Mouse (Mus musculus): Measurements from ENCODE around the gene Exoc4. TPM values are rescaled to one million over a fixed set of nuclear protein-coding genes. Genes with fewer than 3 reads are reported as not detected.

The Exoc4 gene
- total RNA-seq, 2 experiments from 2014 or later = 37.7 to 38.8 TPM

DNA sequence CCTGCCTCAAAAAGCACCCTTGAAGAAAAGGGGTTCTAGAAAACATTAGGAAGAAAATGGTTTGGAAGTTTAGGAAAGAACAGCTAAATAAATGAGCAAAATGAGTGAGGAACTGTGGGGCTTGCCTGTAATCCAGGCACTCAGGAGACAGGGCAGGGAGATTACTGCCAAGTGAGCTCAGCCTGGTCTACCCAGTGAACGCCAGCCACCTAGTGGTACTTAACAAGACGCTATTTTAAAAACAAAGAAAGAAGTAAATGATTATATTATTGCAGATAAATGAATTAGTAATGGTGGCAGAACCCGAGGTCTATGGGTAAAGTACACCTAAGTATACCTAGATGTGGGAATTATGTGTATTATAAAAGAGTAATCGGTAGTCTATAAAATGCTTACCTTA lies 651.7 kb downstream of the Exoc4 start:
- DNase-seq (ENCODE audit: low spot score) = no peak
- intact Hi-C loops (cut with DNase I) = no loop called here

DNA sequence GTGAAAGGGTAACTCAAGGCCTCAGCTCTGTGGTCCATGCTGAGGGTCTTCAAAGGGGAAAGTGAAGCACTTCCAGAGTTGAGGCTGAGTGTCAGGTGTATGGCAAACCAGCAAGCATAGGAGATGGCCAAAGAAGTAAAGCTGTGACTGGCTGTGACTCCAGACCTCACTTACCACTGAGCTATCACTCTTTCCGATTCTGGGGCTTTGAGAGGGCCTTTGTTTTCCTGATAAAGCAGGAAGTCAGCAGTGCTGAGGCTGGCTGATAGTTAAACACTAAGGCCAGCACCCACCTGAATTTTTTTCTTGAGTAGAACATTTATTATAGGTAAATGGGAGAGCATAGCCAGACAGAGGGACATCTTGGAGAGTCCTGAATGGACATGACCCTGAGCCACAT lies 656.2 kb downstream of the Exoc4 start:
- intact Hi-C loops (cut with DNase I) = no loop called here

DNA sequence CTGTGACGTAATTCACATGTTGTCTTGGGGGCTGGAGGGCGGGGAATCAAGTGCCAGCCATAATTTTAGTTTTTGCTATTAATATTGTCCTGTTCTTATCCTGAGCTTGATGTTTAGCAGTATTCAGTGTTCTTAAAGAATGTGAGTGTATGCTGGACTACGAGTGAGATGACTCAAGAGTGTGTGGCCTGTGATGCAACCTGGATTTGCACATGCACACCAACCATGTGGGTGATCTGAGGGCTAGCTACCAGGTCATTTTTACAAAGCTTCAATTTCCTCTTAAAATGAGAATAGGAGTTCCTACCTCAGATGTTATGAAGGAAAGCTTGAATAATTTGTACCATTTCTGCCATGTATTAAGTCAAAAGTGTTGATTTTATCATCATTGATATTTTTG lies 661.8 kb downstream of the Exoc4 start:
- DNase-seq (ENCODE audit: low spot score) = no peak
- intact Hi-C loops (cut with DNase I) = no loop called here

More for the DNA sequence above, 656.2 kb downstream of the Exoc4 start:
- no peak for DNase-seq (ENCODE audit: low spot score)

DNA sequence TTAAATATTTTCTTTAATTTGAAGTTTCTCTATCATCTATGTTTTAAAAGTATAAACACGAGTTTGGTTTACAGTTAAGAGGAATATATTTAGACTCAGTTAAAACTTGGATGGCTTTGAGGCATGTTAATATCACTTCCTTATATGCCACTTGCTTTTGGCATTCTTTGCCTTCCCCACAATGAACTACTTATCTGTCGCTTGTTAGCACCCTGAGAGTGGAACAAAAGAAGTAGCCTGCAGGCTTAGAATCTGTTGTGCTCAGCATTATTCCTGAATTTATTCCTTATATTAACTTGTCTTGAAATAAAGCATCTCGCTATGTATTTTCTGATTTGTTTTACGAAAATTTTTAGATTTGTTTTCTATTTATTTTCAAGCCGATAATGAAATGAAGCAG lies 664.2 kb downstream of the Exoc4 start:
- intact Hi-C loops (cut with DNase I) = no loop called here

DNA sequence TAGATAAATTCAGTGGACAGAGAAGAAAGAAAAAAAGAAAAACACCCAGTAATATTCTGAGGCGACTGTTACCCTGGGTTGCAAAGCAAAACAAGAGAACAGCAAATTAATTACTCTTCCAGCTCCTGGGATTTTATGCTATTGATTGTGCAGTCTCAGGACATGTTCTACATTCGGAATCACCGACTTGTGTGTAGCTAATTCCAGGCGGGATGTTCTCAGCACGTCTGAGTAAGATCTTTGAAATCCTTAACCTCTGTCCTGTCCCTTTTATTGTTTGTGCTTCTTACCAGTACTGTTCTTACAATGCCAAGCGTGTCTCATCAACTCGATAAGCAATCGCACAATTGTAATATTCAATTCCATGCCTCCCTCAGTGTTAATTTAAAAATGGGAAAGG lies 664.6 kb downstream of the Exoc4 start:
- DNase-seq (ENCODE audit: low spot score) = no peak
- intact Hi-C loops (cut with DNase I) = no loop called here

More for the DNA sequence above, 664.2 kb downstream of the Exoc4 start:
- no peak for DNase-seq (ENCODE audit: low spot score)

DNA sequence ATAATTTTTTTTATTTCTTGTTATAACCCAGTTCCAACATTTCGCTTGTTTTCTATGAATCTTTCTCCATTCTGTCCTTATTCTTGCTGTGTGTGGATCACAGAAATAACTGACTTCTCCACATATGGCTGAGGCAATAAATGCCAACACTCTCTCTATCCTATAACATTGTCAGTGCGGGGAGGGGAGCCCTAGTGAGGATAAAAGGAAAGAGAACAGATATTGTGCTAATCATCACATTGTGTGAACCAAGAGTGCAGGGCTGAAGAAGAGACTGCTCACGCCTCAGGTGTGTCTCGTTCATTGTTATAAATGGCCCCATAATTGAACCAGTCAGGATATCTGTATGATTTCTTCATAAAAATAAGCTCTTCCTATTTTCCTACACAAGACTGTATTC lies 665.1 kb downstream of the Exoc4 start:
- intact Hi-C loops (cut with DNase I) = no loop called here
- DNase-seq (ENCODE audit: low spot score) = no peak

DNA sequence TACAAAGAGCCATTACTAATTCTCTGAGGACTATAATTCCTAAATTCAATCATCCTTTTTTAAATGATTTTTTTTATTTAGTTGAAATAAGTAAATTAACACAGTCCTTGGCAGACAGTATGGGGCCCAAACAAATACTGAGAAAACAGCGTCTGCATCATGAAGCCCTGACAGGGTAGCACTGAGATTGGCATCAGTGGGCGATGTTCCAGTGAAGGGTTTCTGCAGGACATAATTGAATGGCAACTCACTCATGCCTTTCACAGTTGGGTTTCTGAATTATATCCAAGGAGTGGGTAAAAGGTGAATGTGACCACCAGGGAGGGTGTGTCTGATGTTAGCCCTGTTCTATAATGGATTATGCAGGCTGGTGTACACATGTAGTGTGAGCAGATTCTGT lies 674.7 kb downstream of the Exoc4 start:
- no peak for DNase-seq (ENCODE audit: low spot score)
- intact Hi-C loops (cut with DNase I) = no loop called here

DNA sequence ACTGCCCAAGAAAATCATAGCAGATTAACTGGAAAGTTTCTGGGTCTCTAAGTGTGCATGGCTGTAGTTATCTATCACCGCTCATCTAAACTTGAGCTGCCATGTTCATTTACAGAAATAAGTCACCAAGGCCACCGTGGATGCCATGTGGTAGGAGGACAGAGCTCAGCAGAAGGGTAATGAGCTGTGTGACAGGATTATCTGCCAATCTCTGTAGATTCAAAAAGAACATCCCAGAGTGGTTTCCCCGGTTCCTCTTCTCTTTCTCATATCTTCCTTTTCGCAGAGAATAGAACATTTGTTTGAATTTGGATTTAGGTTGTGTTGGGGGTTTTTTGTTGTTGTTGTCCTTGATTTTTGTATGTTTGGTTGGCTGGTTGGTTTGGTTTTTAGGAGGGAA lies 676.0 kb downstream of the Exoc4 start:
- no peak for DNase-seq (ENCODE audit: low spot score)
- intact Hi-C loops (cut with DNase I) = no loop called here

DNA sequence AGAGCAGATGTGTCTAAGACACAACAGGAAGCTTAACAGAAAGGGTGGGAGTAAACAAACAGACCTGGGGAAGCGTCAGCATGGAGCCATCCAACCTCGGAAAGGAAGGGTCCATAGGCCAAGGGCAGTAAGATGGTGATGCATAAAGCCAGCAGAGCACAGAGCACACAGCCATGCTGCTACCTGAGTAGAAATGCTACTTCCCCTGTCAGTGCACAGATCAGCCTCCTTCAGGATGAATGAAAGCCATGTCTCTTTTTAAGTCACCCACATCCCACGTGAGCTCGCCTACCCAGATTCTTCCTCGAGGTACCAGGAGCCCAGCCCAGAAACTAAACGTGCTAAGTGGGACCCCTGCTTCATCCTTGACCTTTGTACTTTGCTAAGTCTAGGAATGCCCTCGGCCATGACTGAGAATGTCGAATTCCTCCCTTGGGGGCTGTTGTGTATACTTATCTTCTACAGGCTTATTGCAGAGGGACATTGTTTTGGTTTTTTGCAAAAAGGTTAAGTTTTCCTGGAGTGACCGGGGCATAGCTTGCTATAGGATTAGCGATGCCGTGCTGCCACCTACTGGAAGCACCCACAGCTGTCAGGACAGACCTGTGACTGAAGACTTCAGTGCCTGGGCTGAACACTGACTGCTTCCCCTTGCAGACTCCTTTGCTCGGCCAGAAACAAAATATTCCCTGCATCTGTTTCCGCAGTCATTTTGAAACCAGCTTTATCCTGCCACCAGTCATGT lies 680.6 kb downstream of the Exoc4 start:
- DNase-seq (ENCODE audit: low spot score) = peak; percentile 33
- intact Hi-C loops (cut with DNase I) = no loop called here

DNA sequence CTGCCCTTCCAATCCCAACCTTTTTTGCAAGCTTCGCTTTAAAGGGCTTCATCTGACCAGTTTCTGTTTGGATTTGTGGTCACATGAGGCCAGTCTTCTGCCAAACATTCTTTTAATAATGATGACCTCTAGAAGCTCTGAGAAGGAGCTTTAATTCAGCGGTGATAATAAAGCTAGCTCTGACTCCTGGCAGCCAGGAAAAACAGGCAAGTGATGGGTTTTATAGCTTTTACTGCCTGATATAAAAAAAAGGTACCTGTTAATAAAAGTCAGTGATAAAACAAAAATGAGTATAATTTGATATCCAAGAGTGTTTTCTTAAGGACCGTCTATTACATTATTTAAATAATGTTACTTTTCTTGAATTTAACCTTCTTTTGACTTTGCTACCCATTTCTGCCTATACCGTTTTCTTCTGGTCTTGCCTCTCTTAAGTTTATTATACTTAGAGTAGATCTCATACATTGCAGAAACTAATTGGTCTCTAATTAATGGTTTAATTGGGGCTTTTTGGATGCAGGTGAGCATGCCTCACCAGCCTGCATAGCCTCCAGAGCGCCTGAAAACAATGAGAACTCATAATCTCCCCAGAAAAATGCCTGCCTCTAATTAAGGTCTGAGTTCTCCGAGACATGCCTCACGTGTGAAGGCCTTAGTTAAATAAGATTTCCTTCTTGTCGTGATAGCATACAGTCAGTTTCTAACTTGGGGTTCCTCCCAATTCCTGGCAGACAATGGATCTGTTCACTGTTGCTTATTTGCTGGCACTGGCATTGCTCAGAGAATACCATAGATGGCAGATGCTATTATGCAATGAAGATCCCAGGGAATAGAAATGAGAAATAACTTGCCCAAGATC lies 681.4 kb downstream of the Exoc4 start:
- intact Hi-C loops (cut with DNase I) = no loop called here
- DNase-seq (ENCODE audit: low spot score) = no peak

DNA sequence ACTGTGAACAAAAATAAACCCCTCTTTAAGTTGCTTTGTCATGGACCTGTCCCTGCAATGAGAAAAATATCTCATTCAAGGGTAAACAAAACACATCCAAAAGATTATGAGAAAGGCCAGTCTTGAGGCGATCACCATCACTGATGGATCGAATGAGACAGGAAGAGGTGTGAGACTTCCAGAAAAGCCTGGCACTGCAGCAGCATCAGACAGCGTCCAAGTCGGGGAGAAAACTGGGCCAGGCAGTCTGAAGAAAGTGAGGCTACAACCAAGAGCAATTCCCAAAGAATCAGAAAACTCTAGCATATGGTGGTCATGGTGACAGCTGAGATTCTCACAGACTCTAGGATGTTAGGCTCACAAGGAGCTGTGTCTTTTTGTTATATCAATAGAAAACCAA lies 689.0 kb downstream of the Exoc4 start:
- intact Hi-C loops (cut with DNase I) = no loop called here
- no peak for DNase-seq (ENCODE audit: low spot score)

DNA sequence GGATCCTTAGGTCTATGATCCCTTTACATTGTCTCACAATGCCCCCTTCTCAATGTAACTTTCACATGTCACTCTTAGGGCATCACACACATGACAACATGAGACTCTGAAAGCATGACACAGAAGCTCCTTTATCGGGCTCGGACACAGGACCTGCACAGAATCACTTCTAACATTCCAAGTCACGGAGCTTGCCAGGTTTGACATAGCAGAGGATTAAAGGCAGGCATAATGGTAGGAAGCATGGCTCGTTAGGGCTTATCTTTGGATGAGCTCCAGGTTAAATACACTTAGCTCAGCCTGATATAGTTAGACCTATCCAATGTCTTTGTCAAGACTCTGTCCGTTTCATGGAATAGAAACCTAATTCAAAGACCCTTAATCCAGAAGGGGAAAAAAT lies 690.3 kb downstream of the Exoc4 start:
- no peak for DNase-seq (ENCODE audit: low spot score)
- intact Hi-C loops (cut with DNase I) = no loop called here

DNA sequence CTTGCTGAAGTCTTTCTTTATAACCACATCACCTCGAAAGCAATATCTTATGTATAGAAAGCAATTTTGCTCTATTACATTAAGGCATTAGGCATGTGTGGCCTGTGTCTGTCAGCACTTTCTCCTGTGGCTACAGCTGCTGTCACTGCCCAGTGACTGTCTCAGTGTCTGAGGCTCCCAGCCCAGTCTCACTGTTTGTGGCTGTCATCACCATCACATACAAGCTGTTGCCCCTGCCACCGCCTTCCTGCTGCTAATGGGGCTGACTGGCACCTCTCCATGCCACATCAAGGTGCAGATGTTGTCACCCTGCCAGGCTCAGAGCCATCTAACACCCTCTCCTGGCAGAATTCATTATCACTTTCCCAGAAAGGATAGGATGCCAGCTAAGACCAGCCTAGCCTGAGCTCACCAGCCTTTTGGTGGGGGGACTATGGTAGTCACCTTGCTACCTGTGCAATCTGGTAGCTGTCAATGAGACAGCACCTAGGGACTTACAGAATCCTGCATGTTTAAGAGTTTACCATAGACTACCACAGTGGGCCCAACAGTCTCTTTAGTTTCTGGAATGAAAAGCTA lies 698.1 kb downstream of the Exoc4 start:
- DNase-seq (ENCODE audit: low spot score) = no peak
- intact Hi-C loops (cut with DNase I) = no loop called here

DNA sequence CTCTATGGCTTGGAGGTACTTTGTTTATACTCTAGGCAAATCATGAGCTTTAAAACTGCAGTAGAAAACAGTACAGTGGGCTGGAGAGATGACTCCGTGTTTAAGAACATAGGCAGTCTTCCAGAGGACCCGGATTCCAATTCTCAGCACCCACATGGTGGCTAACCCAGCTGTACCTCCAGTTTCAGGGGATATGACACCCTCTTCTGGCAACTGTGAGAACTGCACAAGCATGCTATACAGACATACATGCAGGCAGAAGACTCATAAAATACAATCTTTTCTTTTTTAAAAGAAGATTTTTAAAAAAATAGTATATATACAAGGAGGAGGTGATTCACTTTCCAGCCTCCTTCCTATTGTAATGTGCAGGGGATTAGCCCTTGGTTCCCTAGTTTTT lies 701.2 kb downstream of the Exoc4 start:
- intact Hi-C loops (cut with DNase I) = no loop called here
- DNase-seq (ENCODE audit: low spot score) = no peak

DNA sequence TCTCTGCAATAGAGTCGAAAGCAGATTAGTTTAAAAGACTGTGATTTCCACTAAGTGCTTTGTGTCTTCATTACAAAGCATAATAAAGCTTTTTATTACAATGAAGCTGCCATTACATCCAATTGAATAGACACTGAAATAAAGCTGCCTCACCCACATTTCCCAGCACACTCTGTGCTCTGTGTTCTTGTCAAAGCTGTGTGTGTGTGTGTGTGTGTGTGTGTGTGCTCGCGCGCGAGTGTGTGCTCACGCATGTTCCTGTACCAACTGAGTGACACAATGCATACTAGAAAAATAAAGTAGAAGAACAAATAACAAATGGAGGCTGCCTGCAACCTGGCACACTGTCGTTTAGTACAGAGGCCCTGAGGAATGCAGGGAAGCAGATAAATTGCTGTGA lies 706.6 kb downstream of the Exoc4 start:
- intact Hi-C loops (cut with DNase I) = no loop called here
- DNase-seq (ENCODE audit: low spot score) = no peak

DNA sequence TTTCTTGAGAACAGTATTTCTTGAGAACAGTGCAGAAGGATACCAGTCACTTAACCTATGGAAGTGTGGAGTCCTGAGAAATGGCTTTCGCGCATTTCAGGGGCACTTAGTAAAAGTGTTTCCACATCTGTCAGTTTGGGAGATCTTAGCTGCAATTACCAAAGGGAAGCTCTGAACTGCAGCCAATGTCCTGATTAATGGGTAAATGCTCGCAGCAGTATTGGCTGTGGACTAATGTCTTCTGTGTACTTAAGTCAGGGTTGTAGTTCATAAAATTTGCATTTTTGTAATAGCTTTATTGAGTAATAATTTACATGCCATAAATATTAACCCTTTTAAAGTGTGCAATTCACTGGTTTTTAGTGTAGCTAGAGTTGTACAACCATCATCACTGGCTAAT lies 709.4 kb downstream of the Exoc4 start:
- intact Hi-C loops (cut with DNase I) = no loop called here
- DNase-seq (ENCODE audit: low spot score) = no peak

DNA sequence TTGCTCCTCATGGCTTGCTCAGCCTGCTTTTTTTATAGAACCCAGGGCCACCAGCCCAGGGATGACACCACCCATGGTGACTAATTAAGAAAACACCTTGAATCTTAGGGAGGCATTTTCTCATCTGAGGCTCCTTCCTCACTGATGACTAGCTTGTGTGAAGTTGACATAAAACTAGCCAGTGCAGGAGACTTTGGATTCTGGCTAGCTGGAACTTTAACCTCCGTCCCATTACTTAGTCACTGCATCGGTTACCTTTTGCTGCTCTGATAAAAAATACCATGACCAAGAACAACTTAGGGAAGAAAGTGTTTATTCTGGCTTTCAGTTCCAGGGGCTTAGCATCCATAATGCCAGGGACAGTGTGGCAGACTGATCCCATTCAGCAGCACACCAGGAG lies 711.9 kb downstream of the Exoc4 start:
- no peak for DNase-seq (ENCODE audit: low spot score)
- intact Hi-C loops (cut with DNase I) = no loop called here

DNA sequence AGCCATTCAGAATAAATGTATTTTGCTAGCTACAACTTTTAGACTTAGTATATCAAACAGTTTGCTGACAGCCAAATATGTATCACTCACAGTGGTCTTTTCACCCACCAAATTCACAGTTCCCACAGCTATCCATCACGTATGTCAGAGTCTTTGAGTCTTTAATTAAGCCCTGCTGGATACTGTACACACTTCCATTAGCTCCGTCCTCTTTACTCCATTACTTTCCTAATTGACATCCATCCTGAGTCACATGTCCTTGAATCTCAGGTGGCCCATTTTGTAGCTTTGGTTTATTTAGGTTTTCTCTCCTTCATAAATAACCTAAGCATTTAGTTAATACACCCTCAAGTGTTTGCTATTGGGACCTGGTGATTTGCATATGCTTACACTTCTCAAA lies 714.2 kb downstream of the Exoc4 start:
- intact Hi-C loops (cut with DNase I) = no loop called here
- no peak for DNase-seq (ENCODE audit: low spot score)

DNA sequence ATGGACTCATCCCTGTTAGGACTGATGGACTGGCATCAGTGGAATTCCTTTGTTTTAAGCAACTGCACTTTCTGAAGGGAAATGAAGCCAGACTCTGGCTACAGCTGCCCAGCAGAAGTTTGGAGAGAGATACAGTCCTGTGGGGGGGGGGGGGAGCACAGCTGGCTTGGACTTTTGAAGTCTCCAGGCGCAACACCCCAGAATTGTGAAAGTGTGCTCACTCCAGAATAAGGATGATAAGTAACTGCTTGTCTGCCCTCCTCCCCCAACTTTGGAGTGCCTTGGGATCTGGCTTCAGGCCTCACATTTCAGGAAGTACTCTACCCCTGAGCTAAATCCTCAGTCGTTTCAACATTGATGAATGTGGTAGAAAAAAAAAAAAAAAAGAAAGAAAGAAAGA lies 716.7 kb downstream of the Exoc4 start:
- intact Hi-C loops (cut with DNase I) = no loop called here
- no peak for DNase-seq (ENCODE audit: low spot score)

DNA sequence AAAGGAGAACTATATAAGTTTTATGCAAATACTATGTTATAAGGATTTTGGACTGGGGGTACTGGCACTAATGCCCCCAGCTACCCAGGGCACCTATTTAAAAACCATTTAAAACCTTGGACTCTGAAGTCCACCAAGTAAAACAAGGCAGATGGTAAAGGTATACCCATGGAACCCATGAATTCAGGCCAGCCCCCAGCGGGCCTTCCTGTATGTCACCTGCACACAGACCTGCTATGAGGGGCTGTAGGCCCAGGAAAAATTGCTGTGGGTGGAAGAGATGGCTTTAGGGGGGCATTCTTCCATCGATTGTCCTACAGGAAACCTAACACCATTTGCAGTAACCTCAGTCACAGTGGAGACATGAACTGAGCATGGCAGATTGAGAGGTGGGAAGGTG lies 719.9 kb downstream of the Exoc4 start:
- DNase-seq (ENCODE audit: low spot score) = no peak
- intact Hi-C loops (cut with DNase I) = no loop called here

DNA sequence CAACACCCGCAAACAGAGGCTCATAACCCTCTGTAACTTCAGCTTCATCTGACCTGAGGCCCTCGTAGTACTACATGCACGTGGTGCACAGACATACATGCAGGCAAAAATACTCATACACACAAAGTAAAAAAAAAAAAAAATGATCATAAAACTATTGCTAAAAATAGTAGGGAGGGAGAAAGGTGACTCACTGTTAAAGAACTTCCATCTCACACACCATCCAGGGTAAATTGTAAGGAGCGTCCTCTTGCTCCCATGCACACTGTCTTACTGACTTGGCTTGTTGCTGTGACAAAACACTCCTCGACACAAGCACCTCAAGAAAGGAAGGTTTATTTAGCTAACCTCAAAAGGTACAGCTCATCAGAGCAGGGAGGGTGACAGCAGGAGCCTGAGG lies 723.9 kb downstream of the Exoc4 start:
- intact Hi-C loops (cut with DNase I) = no loop called here
- no peak for DNase-seq (ENCODE audit: low spot score)
